Mouse (Mus musculus): ENCODE measurements at regions not wholly inside any gene's neighbourhood (a gene's known extent, or its start where the extent isn't known, plus 50 kb on each side); places are given as distances from the start of the nearest gene placed in this dataset.

DNA sequence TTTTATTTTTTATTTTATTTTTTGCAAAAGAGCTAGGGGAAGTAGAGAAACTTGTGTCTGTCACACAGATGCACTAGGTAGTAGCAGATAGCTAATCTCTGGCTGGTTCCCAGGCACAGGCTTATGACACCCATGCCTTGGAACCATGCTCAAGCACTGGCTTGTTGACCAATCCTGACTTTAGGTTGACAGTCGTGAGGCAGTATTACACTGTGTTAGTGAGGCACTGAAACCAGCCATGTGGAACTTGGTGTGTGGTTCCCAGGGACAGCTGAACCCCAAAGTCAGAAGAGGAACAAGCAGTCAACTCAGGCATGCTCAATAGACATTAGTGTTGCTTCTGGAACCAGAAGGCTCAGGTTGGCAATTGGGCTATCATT, 601.1 kb upstream of the Nox3 start:
- DNase-seq (ENCODE audit: low spot score in 2 of 2) = no peak

DNA sequence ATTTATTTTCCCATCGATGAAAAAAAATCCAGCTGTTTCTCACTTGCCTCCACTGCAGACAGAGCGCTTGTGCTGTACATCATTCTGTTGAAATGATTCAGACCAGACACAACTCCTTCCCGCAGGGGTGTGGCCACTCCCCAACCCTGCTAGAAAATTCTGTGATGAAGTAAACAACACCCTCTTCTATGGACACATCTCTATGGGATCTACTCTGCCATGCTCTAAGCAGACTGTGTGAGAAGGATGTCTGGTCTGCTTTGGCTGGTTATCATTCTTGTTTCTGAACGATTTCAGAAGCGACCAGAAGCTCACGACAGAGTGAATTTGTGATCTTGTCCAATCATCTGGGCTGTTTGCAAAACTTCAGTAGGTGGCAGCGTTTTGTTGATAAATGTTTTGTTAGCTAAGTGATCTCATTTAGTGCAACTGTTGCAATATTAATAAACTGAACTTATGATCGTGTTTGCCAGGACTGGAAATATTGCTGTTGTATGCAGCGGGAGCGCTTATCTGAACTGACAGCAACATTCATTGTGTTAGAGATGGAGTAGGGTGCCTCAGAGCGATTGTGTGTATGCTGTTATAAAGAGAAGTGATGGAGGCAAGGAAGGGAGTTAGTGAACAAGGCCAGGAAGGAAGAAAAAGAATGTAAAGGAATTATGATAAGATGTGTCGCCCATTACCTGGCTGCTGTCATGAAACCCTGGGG, 605.2 kb upstream of the Nox3 start:
- no peak for DNase-seq (ENCODE audit: low spot score in 2 of 2)

DNA sequence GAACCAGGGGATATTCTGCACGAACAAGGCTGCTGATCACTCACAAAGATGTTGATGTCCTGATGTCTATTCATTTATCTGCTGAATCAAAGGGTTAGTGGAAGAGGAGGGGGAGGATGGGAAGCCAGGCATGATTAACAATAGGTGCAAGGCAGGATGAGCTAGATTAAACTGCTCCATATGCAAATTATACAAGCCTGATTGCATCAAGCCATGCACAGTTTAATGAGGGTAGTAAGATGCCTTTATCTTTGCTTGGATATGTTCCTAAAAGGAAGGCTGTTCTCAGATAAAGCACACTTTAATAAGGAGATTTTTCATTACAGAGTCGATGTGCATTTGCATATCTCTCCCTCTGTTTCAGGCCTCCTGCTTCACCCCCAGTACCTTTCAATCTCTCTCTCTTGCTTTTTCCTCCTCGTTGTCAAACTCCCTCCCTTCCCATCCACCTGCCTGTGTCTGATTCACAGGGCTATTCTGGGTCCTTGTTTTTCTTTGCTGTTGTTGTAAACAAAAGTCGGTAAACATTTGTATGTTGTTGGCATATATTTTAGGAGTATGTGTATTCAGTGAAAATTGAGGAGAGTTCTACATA, 615.8 kb upstream of the Nox3 start:
- no peak for DNase-seq (ENCODE audit: low spot score in 2 of 2)

DNA sequence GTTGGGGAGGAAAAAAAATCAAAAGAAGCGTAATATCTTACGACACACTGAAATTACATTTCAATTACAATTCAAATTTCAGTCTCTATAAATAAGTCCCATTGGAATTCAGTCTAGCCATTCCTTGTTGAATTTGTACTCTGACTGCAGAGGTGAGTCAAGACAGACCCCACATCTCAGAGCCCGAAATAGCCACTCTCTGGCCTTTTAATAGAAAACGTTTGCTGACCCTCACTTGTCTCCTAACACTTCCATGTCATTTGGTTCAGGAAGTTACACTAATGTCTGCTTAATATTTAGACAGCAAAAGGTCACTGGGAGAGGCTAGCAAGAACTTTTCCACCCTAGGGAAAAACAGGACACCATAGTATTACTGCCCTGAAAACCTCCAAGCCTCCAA, 623.1 kb upstream of the Nox3 start:
- no peak for DNase-seq (ENCODE audit: low spot score in 2 of 2)

DNA sequence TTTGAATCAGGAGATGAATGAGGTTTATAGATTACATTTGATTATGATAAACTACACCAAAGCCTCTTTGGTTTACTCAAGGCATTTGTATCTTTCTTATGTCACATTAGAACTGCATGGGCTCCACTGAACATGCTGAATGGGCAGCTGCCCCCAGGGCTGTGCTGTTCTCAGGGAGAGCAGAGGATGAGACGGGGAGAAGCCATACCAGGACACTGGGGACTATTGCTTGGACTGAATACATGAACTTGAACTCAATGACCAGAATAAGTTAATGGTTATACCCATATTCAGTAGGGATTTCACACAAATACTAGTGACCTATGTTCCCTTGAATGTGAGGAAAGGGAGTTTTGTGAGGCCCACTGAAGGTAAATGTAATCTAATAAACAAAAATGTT, 632.7 kb upstream of the Nox3 start:
- DNase-seq (ENCODE audit: low spot score in 2 of 2) = no peak

DNA sequence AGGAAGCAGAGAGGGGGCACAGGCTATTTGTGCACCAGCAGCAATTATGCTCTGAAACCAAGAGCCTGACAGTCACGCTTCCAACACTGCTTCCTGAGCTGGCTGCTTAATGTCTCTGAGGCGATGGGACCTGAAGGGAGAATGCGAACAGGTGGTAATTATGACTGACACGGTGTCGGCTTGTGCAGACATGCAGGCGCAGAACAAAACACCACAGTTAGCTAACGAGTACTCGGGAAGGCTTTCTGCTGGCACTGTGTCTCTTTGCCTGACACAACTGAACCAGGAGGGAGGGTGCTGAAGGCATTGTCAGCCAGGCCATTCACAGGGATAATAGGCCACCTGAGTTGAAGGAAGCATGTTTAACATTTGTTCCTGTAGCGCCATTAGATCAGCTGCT, 635.6 kb upstream of the Nox3 start:
- no peak for DNase-seq (ENCODE audit: low spot score in 2 of 2)

DNA sequence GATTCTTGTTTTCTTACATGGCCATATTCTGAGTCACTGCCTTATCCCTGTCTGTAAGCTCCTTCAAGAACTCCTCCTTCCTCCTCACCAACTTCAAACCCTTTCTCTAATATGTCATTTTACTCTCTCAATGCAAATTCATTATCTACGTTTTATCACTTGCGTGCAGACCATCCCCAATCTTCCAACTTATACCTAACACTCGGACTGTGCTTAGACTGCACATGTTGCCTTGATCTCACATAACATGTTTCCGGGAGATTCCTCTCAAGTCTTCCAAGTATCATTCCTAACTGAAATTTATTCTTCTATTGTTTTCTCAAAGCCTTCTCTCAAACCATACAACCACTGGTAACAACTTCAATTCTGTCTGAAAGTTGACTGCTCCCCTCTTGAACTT, 637.0 kb upstream of the Nox3 start:
- DNase-seq (ENCODE audit: low spot score in 2 of 2) = no peak

DNA sequence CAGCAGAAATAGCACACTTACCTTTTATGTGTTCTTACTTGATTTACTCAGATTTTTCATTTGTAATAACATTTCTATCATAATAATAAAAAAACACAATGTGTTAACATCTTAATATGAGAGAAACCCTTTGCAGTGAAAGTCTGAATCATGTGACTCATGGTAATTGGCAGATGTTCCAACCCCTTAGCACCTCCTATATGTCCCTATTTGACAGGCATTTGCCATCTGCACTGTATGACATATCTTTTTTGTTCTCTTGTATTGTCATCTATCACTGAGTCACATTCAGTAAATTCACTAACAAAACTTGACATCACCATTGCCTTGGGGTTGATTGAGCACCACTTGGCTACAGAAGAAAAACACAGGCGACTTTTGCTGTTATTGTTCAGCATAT, 641.1 kb upstream of the Arid1b start:
- no peak for DNase-seq (ENCODE audit: low spot score in 2 of 2)

DNA sequence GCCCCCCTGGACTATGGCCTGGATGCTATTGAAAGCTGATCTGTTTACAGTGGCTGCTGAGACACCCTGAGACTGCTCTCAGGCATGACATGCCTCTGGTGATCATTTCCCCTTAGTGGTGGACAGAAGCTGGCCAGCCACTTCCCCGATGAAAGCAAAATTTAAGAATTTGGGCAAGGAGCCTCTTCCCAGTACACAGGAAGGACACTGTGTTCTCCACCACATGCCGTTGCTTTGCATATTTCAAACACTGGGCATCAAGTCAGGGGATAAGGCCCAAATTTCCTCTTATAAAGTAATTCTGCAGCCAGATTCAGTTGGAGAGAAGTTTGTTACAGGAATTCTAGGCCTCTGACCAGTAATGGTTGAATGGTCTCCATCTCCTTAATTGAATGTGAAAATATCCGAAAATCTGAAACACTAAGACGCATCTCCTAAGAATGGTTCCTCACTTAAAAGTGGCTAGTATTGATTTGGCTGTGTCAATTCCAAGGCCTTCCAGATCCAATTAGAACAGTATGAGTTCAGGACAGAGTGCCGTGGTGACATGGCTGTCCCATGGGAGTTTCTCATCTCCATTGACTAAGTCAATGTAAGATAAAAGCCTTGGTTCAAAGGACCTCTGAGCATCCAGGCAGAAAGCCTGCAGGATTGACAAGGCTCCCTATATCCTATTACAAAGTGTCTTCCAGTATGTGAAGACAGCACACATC, 638.5 kb upstream of the Arid1b start:
- DNase-seq (ENCODE audit: low spot score in 2 of 2) = no peak

DNA sequence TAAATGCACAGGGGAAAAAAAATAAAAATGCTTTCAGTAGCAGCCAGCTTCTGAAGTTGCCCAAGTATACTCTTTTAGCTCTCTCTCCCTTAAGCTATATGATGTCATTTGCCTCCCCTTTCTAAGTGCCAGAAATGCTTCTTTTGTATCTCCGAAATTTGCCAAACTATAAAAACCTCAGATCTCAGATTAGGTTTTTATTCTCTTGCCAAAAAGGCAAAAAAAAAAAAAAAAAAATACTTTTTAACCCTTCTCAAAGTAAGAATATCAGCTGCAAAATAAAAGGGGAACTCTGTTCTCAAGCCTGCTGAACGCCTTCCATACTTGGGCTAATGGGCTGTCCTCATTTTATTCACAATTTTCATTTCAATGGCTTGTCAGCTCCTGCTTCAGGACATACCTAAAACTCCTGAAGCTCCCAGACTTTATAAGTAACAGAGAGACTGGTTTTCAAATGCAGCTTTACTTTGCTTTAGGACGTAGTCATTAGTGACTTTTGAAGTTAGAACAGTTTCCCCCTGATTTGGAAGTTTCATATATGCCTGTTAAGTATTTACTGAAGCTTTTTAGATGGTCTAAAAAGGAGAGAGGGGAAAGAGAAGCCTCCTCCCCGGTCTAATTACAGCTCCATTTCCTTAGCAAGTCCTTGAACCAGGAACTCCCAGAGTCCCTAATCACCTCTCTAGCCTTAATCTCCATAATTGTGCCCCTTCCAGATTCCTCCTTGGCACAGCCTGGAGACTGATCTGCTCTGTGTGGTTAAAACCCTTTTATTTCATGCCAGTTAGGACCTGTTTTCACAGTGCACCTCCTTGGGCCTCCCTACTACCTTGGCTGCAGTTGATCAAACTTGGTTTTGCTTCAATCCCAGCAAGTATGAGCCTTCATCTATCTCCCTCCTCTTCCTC, 633.5 kb upstream of the Arid1b start:
- no peak for DNase-seq (ENCODE audit: low spot score in 2 of 2)

DNA sequence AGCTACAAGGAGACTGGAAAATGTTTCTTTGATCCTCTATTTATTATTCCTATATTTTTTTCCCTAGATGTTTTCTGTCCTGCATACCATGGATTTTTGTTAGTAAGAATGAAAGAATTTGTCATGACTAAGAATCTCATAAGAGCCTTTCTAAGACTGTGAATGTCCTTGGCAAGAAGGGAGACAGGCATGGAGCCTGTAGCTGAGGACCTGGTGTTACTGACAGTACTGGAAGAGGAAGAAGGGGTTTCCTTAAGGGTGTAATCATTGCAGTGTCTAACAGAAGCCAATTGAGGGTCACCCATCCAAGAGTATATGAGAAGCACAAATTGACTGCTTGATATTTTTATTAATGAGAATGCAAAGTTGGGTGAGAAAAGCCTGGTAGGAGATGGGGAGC, 628.3 kb upstream of the Arid1b start:
- DNase-seq (ENCODE audit: low spot score in 2 of 2) = no peak

DNA sequence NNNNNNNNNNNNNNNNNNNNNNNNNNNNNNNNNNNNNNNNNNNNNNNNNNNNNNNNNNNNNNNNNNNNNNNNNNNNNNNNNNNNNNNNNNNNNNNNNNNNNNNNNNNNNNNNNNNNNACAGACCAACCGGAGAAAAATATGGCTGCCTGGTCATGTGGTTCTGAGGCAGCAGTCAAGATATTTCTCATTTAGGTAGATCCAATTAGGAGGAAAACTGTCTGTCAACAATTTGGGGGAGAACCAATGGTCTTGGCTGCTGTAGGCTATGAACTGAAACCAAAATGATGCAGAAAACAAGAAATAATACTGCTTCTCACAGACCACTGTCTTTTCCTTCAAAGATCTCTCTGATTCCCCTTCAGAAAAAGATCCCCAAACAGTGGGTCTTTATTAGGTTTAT, 613.7 kb upstream of the Arid1b start:
- no peak for DNase-seq (ENCODE audit: low spot score in 2 of 2)

DNA sequence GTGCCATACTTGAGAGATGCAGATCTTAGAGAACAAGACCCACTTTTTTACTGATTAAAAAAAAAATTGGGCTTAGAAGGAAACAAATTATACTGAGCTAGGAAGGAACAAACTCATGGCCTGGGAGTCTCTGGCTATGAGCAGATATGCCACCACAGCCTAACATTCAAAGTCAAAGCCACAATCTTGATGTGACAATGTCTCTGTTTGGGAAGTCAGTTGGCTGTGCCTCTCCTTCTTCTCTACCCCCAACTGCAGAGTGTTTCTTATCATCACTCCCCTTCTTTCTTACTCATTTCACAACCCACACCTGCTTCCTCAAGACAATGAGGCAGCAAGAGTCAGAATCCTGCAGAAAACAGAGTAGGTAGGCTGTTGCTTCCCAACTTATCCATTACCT, 613.3 kb upstream of the Arid1b start:
- DNase-seq (ENCODE audit: low spot score in 2 of 2) = no peak

DNA sequence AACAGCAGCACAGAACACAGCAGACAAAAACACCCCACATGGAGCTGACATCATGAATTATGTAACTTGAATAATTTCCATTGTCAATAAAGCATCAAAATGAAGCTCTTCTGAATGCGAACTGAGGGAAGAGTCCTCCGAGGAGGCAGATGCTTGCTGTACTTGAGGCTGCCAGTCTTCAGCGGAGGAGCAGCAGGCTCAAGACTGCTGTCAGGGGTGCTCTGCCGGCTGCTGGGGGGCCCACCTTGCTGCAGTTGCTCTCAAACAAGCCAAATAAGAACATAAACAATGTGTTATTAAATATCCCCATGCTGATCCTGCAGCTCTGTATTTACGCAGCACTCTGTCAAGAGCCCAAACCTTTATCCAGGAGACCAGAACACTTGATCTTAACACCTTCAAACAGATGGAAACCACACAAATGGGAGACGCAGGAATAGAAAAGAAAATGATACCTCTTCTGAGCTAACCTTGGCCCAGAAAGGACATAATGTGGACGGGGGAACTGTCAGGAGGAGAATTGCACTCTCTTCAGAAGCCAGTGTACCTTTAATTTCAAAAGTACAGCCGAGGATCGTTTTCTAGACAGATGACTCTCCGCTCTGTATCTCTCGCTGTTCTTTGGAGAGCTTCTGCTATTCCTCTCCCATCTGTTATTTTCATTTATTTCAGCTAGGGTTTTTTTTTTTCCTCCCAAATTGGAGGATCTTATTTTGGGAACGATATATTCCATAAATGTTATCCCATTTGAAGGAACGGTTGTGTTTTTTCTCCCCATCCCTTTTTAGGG, 612.0 kb upstream of the Arid1b start:
- DNase-seq (ENCODE audit: low spot score in 2 of 2) = no peak

DNA sequence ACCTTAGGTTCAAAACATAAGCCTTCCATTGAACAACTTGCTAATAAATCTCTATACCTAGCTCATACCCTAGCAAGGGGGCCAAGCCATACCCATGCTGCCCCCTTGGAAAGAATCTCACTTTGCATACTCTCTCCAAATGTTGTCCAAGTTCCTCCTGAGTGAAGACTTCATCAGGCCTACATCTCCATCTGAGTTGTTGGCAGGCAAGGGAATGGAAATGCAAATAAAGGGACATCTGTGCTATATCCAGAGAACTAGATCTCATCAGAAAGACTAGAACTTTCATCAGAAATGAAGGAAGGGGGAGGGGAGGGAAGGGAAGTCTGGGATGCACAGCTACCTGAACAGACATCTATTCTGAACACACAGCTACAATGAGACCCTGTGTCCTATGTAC, 611.4 kb upstream of the Arid1b start:
- no peak for DNase-seq (ENCODE audit: low spot score in 2 of 2)

DNA sequence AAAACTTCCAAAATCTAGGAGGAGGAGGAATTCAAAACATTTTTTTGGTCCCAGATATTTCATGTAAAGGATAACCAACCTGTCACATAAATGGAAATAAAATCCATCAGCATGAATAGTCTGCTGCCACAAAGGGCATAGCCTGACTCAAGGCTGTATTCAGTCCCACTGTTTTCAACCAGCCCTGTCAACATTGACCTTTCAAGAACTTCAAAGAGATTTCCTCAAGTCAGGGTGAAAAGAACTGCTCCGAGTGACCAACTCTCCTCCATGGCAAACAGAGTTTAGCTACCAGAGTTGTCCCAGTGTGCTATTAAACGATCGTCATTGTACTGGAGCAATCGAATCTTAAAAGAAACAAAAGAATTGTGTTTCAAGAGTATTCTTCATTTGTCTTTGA, 606.5 kb upstream of the Arid1b start:
- no peak for DNase-seq (ENCODE audit: low spot score in 2 of 2)

DNA sequence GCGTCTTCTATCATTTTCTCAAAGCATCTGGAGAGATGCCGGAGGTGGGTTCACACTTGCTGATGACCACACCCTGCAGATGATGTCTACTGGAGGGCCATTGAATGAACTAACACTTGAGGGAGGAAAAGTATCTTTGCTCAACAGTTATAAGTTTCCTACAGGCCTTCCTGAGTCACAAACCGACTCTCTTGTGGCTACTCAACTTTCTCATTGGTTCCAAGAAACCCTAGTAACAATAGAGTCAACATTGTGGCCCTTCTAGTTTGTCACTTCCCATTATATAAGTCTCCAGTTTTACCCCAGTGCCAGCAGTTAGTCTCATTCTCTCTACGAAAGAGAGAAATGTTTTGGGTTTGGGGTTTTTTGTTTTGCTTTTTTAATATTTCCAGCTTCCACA, 604.1 kb upstream of the Arid1b start:
- DNase-seq (ENCODE audit: low spot score in 2 of 2) = no peak

DNA sequence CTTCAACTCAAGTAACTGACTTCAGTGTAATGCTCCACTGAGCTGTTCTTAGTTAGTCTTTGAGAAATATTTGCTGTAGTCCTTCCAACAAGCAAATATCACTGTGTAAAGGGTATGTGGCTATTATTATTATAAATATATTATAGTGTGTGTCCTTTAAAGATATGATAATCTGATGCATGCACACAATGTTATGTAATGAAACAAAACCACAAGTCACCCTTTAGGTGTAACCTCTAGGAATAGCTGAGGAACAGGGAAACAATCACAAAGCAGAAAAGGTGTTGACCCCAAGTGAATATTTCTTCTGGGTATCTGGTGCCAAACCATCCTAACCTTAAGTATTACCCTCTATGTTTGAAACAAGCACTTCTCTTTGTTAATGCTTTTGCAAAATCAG, 603.6 kb upstream of the Arid1b start:
- DNase-seq (ENCODE audit: low spot score in 2 of 2) = no peak

DNA sequence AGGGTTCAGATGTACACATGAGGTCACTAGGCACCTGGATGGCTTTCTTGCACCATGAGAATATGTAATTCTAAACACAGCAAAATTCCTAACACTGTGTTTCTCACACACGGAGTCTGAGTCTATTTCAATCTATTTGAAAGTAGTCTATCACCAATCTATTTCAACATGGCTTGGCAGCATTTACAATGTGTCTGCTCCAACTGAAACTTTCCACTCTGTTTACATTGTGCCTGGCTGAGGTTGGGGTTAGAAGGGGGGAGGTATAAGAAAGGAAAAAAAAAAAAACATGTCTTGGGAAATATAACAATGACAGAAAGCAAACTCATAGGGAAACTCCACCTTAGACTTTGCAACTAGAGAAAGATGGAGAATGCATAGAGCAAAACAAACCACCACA, 602.9 kb upstream of the Arid1b start:
- DNase-seq (ENCODE audit: low spot score in 2 of 2) = no peak

DNA sequence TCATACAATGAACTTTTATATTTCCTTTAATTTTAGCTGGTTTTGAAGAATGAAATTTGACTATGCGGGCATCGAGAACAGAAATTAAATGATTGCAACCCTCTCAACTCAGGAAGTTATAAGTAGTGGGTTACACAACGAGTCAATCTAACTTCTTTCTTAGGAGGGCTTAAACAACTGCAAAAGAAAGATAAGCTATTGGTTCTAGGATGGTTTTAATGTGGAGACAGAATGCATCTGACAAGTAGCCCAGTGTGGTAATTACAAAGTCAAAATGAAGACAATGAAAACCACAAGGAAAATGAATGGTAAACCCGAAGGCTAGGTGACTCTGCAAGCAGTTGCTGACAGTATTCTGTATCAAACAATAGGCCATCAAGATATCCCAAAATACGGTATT, 598.0 kb upstream of the Arid1b start:
- DNase-seq (ENCODE audit: low spot score in 2 of 2) = no peak

DNA sequence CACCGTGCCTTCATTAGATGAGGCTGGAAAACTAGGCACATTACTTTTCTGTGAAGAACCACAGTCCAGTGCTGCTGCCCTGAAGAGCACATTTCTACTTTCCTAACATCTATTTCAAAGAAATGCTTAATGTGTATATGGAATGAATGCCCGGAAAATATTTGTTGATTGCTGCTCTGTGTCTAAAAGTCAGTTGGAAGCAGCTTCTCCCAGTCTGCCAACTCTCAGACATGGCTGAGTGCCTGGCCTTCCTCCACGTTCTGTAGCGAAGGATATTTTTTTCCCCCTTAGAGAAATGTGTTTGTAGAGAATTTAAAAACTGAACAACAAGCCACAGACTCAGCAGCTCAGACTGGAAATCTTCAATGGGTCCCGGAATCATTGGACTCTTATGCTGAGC, 576.4 kb upstream of the Arid1b start:
- DNase-seq (ENCODE audit: low spot score in 2 of 2) = no peak

Data from spleen, postnatal 10 days (tissue).